Mouse (Mus musculus) layer of hippocampus, adult 2 months (tissue): ENCODE results near the gene Rims4. TPM values are rescaled to one million over a fixed set of nuclear protein-coding genes. Genes with fewer than 3 reads are reported as not detected.

ENCODE experiments used
- DNase-seq, 2 experiments: peaks; one replicate each; pipeline ENCODE4 v3.0.0; 2022; ENCODE audit warnings: low spot score in 2 of 2
- H3K27ac ChIP-seq: fragments of 200-600 bp; 2 replicates; pipeline ENCODE4 v1.8.1; 2022
- H3K4me3 ChIP-seq: fragments of 200-600 bp; 2 replicates; pipeline ENCODE4 v1.8.1; 2022; ENCODE audit warnings: mild to moderate bottlenecking
- CTCF ChIP-seq: fragments of 200-600 bp; conservative IDR thresholded peaks from 2 replicates; pipeline ENCODE4 v1.8.1; 2022; ENCODE audit warnings: antibody characterized with exemption, mild to moderate bottlenecking, moderate library complexity
- total RNA-seq, 2 experiments: library from RNA; stranded (reverse); gene quantifications; 2 replicates each; pipeline ENCODE4 v1.2.3; 2021

Rims4 gene
- total RNA-seq, 2 experiments from 2014 or later: 37.0 to 39.9 TPM

DNA sequence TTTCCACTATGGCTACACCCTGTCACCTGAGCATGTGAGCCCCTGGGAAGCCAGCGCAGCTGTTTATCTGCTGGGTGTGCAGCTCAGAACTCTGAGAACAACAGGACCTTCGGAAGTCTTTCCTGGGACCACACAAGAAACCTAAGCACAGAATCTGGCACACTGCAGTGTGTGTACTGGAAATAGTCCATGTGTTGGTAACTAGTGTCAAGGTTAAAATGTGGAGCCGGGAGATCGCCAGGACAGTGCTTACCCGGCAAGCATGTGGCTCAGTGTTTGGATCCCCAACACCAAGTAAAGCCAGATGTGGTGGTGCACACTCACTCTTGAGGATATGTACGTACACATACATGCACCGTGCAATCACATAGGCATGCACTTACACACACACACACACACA, 17.4 kb downstream of the Rims4 start:
- no peak for DNase-seq
- Histone ChIP-seq H3K27ac (no peak overlapping the region), H3K4me3 (no peak overlapping the region)
- TF ChIP-seq CTCF: no peak

- Histone ChIP-seq H3K27ac (peak overlapping the region; percentile 18; the same call in 1 of the 2 replicates), H3K4me3 (no peak overlapping the region)
- no peak for TF ChIP-seq CTCF
- peak in 1 of 2 experiments; percentile 40 for DNase-seq
Measured at GRCm38 (mm10) chr2:163899910-163900411, 18.5 kb downstream of the Rims4 start.

DNA sequence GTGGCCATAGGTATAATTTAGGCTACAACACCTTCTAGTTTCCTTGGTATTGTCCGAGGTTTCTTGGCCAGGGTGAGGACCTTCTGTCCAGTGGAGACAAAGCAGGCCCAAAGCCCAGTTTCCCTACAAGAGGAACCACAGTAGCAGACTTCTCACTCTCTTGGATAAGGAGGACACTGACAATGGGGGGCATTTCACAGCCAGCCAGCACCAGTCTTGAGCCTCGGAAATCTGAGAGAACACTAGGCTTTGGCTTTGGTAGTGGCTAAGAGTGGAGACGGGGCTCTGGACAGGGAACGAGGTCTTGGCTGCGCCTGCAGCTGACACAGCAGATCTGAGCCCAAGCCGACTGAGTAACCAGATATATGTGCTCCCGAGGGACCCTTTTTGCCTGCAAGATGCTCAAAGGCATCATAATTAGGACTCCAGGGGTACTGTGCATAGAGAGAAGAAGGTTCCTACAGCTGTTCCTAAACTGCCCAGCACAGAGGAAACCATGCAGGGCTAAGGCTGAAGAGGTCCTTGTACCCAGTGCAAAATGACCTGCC, 20.4 kb downstream of the Rims4 start:
- TF ChIP-seq CTCF: no peak
- no peak overlapping the region for H3K4me3 ChIP-seq
- no peak for DNase-seq
- no peak overlapping the region for H3K27ac ChIP-seq

DNA sequence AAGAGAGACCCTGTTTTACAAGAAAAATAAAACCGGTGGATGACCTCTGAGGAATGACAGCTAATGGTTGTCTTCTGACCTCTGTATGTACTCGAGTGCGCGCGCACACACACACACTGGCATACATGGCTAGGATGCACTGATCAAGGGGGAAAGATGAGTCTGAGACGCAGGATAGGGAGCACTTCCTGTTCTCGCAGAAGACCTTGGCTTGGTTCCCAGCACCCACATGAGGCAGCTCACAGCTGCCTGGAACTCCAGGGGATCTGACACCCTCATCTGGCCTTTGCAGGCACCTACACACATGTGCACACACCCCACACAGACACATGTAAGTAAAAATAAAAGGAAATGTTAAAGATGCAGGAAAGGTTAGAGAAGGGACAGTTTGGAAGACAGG, 21.5 kb downstream of the Rims4 start:
- H3K4me3 ChIP-seq: no peak overlapping the region
- DNase-seq: no peak
- TF ChIP-seq CTCF: no peak
- H3K27ac ChIP-seq: no peak overlapping the region

- DNase-seq: no peak
- no peak for TF ChIP-seq CTCF
- no peak overlapping the region for H3K4me3 ChIP-seq
- no peak overlapping the region for H3K27ac ChIP-seq
Measured at GRCm38 (mm10) chr2:163895156-163895555, 23.3 kb downstream of the Rims4 start.

DNA sequence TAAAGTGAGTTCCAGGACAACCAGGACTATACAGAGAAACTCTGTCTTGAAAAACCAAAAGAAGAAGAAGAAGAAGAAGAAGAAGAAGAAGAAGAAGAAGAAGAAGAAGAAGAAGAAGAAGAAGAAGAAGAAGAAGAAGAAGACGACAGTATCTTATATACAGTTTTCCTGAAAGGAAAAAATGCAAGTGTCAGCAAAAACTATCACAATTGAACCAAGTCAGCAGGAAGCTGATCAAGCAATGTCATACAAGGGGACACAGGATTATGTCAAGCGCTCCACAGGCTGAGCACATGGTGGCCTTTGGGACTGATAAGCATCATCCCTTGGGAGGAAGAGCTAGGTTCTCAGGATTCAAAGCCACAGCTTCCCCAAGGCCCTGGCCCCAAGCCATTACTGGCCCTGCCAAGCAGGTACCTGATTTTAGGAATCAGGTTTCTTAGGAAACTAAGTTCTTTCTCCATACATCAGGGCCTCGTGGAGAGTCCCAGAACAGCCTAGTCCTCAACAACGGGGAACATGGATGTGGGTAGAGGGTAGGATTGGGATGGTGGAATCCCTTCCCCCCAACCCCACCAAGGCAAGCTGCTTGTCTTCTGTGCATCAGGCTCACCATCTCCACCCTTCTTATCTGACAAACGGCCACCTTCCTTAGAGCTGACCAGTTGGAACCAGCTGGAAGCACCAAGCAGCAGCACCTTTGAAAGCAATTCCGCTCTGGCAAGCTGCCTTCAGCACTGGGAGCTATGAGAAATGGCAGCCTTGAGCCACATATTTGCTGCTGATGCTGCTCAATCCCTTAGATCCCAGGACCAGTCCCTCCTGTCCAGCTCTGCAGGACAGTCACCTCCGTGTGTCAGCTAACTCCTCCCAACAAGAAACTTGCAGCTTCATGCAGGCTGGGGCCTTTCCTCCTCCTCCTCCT, 24.8 kb downstream of the Rims4 start:
- Histone ChIP-seq H3K4me3 (no peak overlapping the region), H3K27ac (no peak overlapping the region)
- no peak for DNase-seq
- TF ChIP-seq CTCF: no peak

DNA sequence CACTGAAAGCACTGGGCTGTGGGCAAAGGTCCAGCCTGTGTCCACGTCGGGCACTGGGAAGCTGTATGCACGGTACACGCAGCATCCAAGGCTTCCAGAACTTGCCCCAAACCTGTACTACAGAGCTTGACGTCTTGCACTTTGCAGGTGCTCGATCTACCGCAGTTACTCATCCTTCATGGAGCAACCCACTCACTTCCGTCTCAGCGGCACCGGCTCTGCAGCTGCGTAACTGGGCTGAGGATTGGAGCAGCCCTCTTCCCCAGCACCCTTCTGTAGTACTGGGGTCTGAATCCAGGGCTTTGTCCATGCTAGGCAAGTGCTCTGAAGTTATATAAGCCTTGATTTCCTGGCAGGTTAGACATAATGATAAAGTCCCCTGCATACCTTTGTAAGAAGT, 27.2 kb downstream of the Rims4 start:
- Histone ChIP-seq H3K27ac (no peak overlapping the region), H3K4me3 (no peak overlapping the region)
- DNase-seq: no peak
- TF ChIP-seq CTCF: no peak

DNA sequence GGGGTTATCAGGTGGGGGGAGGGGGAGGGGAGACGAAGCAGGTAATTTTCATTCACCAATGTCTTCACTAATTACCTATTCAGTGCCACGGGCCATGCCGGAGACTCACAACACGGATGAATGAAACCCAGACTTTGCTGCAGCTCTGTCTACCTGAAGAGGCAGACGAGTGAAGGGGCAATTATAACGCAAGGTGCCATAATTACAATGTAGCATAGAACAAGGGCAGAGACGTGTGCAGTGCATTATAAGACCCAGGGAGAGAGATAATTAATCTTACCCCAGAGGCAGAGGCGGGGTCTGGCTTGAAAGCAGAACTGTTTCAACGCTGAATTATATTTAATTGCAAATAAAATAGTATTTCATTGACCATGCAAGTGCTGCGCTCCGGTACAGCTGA, 27.9 kb downstream of the Rims4 start:
- TF ChIP-seq CTCF: no peak
- no peak for DNase-seq
- H3K27ac ChIP-seq: no peak overlapping the region

DNA sequence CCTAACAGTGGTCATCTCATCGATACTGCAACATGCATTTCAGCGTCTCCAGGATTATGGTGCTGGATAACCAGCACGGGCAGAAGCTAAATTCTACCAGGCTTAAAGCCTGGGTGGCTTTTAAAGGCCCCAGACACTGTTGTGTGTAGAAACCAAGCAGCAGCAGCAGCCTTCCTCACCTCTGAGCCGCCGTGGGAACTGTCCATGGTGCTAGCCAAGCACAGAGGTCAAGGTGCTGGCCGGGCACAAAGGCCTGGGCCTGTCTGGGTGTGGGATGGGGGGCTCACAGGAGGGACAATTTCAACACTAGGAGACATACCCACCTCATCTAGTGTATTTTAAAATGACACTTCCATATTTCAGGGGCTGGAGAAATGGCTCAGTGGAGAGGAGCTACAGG, 29.1 kb downstream of the Rims4 start:
- H3K4me3 ChIP-seq: no peak overlapping the region
- no peak for DNase-seq
- H3K27ac ChIP-seq: no peak overlapping the region
- TF ChIP-seq CTCF: no peak

More for the DNA sequence above, 27.9 kb downstream of the Rims4 start:
- no peak overlapping the region for H3K4me3 ChIP-seq

- no peak overlapping the region for H3K4me3 ChIP-seq
- DNase-seq: no peak
- H3K27ac ChIP-seq: no peak overlapping the region
- TF ChIP-seq CTCF: no peak
Measured at GRCm38 (mm10) chr2:163882859-163883652, 35.4 kb downstream of the Rims4 start.

- no peak for TF ChIP-seq CTCF
- H3K4me3 ChIP-seq: no peak overlapping the region
- H3K27ac ChIP-seq: no peak overlapping the region
- no peak for DNase-seq
Measured at GRCm38 (mm10) chr2:163880891-163881290, 37.6 kb downstream of the Rims4 start.

GRCm38 (mm10) chr2:163876830-163877498, 41.5 kb downstream of the Rims4 start:
- H3K27ac ChIP-seq: no peak overlapping the region
- H3K4me3 ChIP-seq: no peak overlapping the region
- TF ChIP-seq CTCF: no peak
- DNase-seq: no peak
